Mouse (Mus musculus) heart, adult 2 months (tissue): Measurements from ENCODE around the gene Gphb5.

ENCODE experiments used
- CTCF ChIP-seq: fragments of 200-600 bp; IDR thresholded peaks from 2 replicates; pipeline ENCODE4 v1.8.1; 2022; ENCODE audit warnings: antibody characterized with exemption, mild to moderate bottlenecking, moderate library complexity
- POLR2A ChIP-seq: fragments of 200-500 bp; IDR thresholded peaks from 2 replicates; pipeline ENCODE4 v1.6.1; 2011; ENCODE audit warnings: mild to moderate bottlenecking, low read depth, low read length, control low read depth; ENCODE audit not compliant: insufficient read depth

DNA sequence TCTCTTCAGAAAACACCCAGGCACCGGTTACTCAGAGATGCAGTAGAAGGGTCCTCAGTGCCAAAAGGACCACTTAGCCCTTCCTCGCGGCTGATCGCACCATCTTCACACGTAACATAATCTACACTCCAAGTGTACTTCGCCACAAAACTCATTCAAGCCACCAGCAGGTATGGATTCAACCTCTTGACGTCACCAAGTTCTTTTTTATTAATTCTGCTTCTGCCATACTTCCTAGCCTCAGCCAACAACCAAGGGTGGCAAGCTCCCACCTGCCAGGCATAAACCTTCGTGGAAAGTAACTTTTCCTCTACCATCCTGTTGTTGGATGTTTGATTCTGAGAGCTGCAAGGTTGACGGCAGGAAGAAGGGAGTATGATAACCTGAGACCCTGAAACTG lies 28.1 kb downstream of the Gphb5 start:
- TF ChIP-seq CTCF: no peak
- no peak for TF ChIP-seq POLR2A
